In the genomic region with DNA sequence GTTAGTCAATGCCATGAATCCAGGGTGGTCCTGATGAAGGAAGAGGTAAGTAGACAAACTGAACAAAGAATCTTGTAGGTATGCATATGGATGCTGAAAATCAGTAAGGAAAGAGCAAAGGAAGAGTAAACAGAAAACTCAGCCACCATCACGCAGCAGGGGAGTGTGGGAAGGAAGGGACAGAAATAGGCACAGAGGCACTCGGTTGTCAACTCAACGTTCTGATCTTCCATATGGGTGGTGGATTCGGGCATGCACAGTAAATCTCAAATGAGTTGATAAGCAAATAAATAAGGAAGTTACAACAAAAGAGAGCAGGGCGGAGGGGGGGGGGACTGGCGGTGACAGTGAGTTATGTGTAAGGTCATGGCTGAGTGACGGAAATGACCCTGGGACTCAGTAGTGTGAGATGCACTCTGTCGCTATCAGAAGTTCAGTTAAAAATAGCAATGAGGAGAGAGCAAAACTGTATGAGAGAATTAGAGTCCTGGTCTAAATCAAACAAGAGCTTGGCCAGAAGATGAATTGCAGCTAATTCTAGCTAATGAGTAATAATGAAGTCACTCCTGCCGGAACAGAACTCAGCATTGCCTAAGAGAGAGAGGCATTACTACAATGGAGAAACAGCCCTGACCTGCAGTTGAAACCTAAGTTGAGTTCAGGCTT, we compare ENCODE assay signal across 10 mouse cellular contexts. TPM values are rescaled to one million over a fixed set of nuclear protein-coding genes. Genes with fewer than 3 reads are reported as not detected.
DNase-seq lines count a peak whose midpoint lies in the region; ATAC-seq lines count a peak whose summit lies in the region.
"Had no signal": no experiment of that assay in that cellular context is flagged by ENCODE, and none has a peak within 500 bp of the region (broad histone marks: within the 10 kb centered on the region; RNA-seq: fewer than 3 reads in every experiment).

No protein-coding gene starts in this region.

- peak overlapping the region; percentile 66 for H3K9ac ChIP-seq in heart, embryonic 16.5 days (ENCODE audit: low read length)
- H3K9ac ChIP-seq: limb, embryonic 12.5 days; stomach, embryonic 15.5 days had no signal

- H3K4me1 ChIP-seq in heart, embryonic 16.5 days (ENCODE audit: control insufficient read depth, insufficient read depth, low read length): peaks cover 74% of the 10 kb centered on the region

- peak overlapping the region; percentile 47 for H3K4me2 ChIP-seq in heart, embryonic 16.5 days (ENCODE audit: low read depth, low read length)
- H3K4me2 ChIP-seq: limb, embryonic 12.5 days; stomach, embryonic 15.5 days had no signal

- H3K27ac ChIP-seq in heart, embryonic 16.5 days (ENCODE audit: low read length): peak overlapping the region; percentile 98
- H3K27ac ChIP-seq: limb, embryonic 12.5 days; stomach, embryonic 15.5 days had no signal

- H3K9me3 ChIP-seq in heart, embryonic 16.5 days (replicated peaks; ENCODE audit: control insufficient read depth, low read length): no peaks in the 10 kb centered on the region
- H3K9me3 ChIP-seq: limb, embryonic 12.5 days; stomach, embryonic 15.5 days had no signal

- no peaks in the 10 kb centered on the region for H3K36me3 ChIP-seq in heart, embryonic 16.5 days (ENCODE audit: control insufficient read depth, insufficient read depth)
- H3K36me3 ChIP-seq: limb, embryonic 12.5 days; stomach, embryonic 15.5 days had no signal

- no peak overlapping the region for H3K4me3 ChIP-seq in heart, embryonic 16.5 days (ENCODE audit: low read length)
- H3K4me3 ChIP-seq: limb, embryonic 12.5 days; stomach, embryonic 15.5 days had no signal

- no peaks in the 10 kb centered on the region for H3K27me3 ChIP-seq in heart, embryonic 16.5 days (ENCODE audit: control insufficient read depth, insufficient read depth, low read length)
- H3K27me3 ChIP-seq: stomach, embryonic 15.5 days had no signal

- peak; percentile 72 for ATAC-seq in heart, embryonic 16.5 days (replicated peaks; ENCODE audit: extremely low read depth, insufficient read depth, low FRiP score)

- peak; percentile 49 for DNase-seq in kidney, postnatal 10 days
- DNase-seq in kidney, adult 11 months: no peak
- DNase-seq in thymus, postnatal 14 days: peak; percentile 19
- DNase-seq in thymus, postnatal 36 days: no peak
- DNase-seq in embryo, embryonic 10.5 days (ENCODE audit: low spot score): no peak
- no peak for DNase-seq in lung, postnatal 4 days
- DNase-seq: gastrocnemius, postnatal 25 days had no signal

- WGBS in heart, embryonic 16.5 days: 16% methylated on average over 9 of the region's 9 CpGs

RNA-seq across cellular contexts. Expression of a gene that starts 60.0 kb away (rescaled TPM):
- polyA plus RNA-seq in heart, embryonic 16.5 days (2015; fragmentation: Nextera tagmentation; extraction: Ambion mirVana): 25.8 and 26.0 TPM in 2 replicates

Comparison
In these comparisons a context has a peak if more than half of its experiments do, and no peak if none do; other contexts are left out.
1. DNase-seq: peak in kidney, postnatal 10 days (single experiment) and thymus, postnatal 14 days (single experiment); none in kidney, adult 11 months (single experiment), thymus, postnatal 36 days (0 of 2), embryo, embryonic 10.5 days (single experiment) and lung, postnatal 4 days (0 of 2).